8 mouse cellular contexts compared by ENCODE assay signal in genomic region chr15:79042721-79043491, GRCm38 (mm10). TPM values are rescaled to one million over a fixed set of nuclear protein-coding genes. Genes with fewer than 3 reads are reported as not detected.
DNase-seq lines count a peak whose midpoint lies in the region; ATAC-seq and TF ChIP-seq lines count a peak whose summit lies in the region.

No protein-coding gene starts in this region.

- no peak for TF ChIP-seq CTCF in gastrocnemius, adult 2 months (IDR thresholded peaks at IDR 0.05)
- TF ChIP-seq CTCF in liver, postnatal 0 days (IDR thresholded peaks at IDR 0.05; ENCODE audit: low read depth) = 0 out of 2 replicates have a peak, but pooled peaks have one; percentile 6

- peak overlapping the region; percentile 77 for H3K4me3 ChIP-seq in gastrocnemius, adult 2 months
- peak overlapping the region; percentile 58 for H3K4me3 ChIP-seq in hindbrain, embryonic 16.5 days (ENCODE audit: low read length)
- H3K4me3 ChIP-seq in liver, postnatal 0 days (ENCODE audit: low read depth, low read length) = peak overlapping the region; percentile 50
- H3K4me3 ChIP-seq in stomach, embryonic 15.5 days (replicated peaks) = peak overlapping the region; percentile 55

- no peaks in the 10 kb centered on the region for H3K36me3 ChIP-seq in hindbrain, embryonic 16.5 days (ENCODE audit: control insufficient read depth, insufficient read depth, low read length)
- H3K36me3 ChIP-seq in liver, postnatal 0 days (replicated peaks; ENCODE audit: insufficient read depth, low read length) = no peaks in the 10 kb centered on the region
- no peaks in the 10 kb centered on the region for H3K36me3 ChIP-seq in stomach, embryonic 15.5 days

- H3K27me3 ChIP-seq in hindbrain, embryonic 16.5 days (replicated peaks; ENCODE audit: control insufficient read depth, insufficient read depth, low read length) = peaks cover 10% of the 10 kb centered on the region
- H3K27me3 ChIP-seq in liver, postnatal 0 days (ENCODE audit: insufficient read depth, low read length) = peaks cover 33% of the 10 kb centered on the region
- H3K27me3 ChIP-seq in stomach, embryonic 15.5 days (replicated peaks) = peaks cover 34% of the 10 kb centered on the region

- peak overlapping the region; percentile 70 for H3K9ac ChIP-seq in hindbrain, embryonic 16.5 days (ENCODE audit: low read depth, low read length)
- 0 out of 2 replicates have a peak overlapping the region, but pooled peaks have one; percentile 3 for H3K9ac ChIP-seq in liver, postnatal 0 days (replicated peaks)
- H3K9ac ChIP-seq in stomach, embryonic 15.5 days = peak overlapping the region; percentile 26

- under 1% methylated on average over 99 of the region's 105 CpGs for WGBS in hindbrain, embryonic 16.5 days
- WGBS in liver, postnatal 0 days (ENCODE audit: insufficient replicate concordance) = 2% methylated on average over 66 of the region's 105 CpGs
- WGBS in stomach, embryonic 15.5 days = under 1% methylated on average over 103 of the region's 105 CpGs

- intact Hi-C loops in gastrocnemius, adult 2 months (cut with DNase I) = no loop called here

- H3K4me2 ChIP-seq in hindbrain, embryonic 16.5 days (ENCODE audit: low read length) = peak overlapping the region; percentile 79
- peak overlapping the region; percentile 84 for H3K4me2 ChIP-seq in liver, postnatal 0 days (ENCODE audit: low read depth, low read length)
- peak overlapping the region; percentile 99 for H3K4me2 ChIP-seq in stomach, embryonic 15.5 days

- no peaks in the 10 kb centered on the region for H3K9me3 ChIP-seq in hindbrain, embryonic 16.5 days (ENCODE audit: control insufficient read depth, low read length)
- H3K9me3 ChIP-seq in liver, postnatal 0 days (ENCODE audit: low read length) = no peaks in the 10 kb centered on the region
- no peaks in the 10 kb centered on the region for H3K9me3 ChIP-seq in stomach, embryonic 15.5 days

- peak; percentile 71 for ATAC-seq in hindbrain, embryonic 16.5 days
- ATAC-seq in liver, postnatal 0 days = no peak
- ATAC-seq in stomach, embryonic 15.5 days (ENCODE audit: insufficient read depth, low FRiP score, low read depth) = no peak

- peak; percentile 39 for DNase-seq in gastrocnemius, adult 2 months
- no peak for DNase-seq in gastrocnemius, adult 18-20 months (ENCODE audit: low spot score)
- peak; percentile 29 for DNase-seq in thymus, postnatal 0 days (ENCODE audit: low spot score)
- DNase-seq in thymus, adult 18-20 months = no peak
- peak; percentile 40 for DNase-seq in liver, postnatal 0 days
- DNase-seq in ovary, adult 18-20 months (ENCODE audit: low spot score) = no peak

- peak overlapping the region; percentile 35 for H3K27ac ChIP-seq in gastrocnemius, adult 2 months
- H3K27ac ChIP-seq in hindbrain, embryonic 16.5 days (ENCODE audit: low read depth, low read length) = peak overlapping the region; percentile 26; the same call in 1 of the 2 replicates
- no peak overlapping the region for H3K27ac ChIP-seq in liver, postnatal 0 days (ENCODE audit: low read depth)
- no peak overlapping the region; the same call in 1 of the 2 replicates for H3K27ac ChIP-seq in stomach, embryonic 15.5 days

- TF ChIP-seq EP300 in liver, postnatal 0 days (IDR thresholded peaks at IDR 0.05; ENCODE audit: low read depth) = no peak

- H3K4me1 ChIP-seq in hindbrain, embryonic 16.5 days (ENCODE audit: control insufficient read depth, insufficient read depth, low read depth, low read length) = peaks cover 8% of the 10 kb centered on the region
- H3K4me1 ChIP-seq in liver, postnatal 0 days (ENCODE audit: insufficient read depth) = peaks cover 34% of the 10 kb centered on the region
- H3K4me1 ChIP-seq in stomach, embryonic 15.5 days = peaks cover 41% of the 10 kb centered on the region

RNA-seq across cellular contexts. Expression of gene Galr3, which starts 1.2 kb away (rescaled TPM):
- not detected for total RNA-seq in gastrocnemius, adult 2 months (2021)
- total RNA-seq in gastrocnemius, adult 18-20 months (2021) = not detected
- 0.14 and 0.21 TPM in 2 replicates for polyA plus RNA-seq in thymus, postnatal 0 days (2015; fragmentation: Nextera tagmentation; extraction: Ambion mirVana)
- polyA plus RNA-seq in hindbrain, embryonic 16.5 days (2015; fragmentation: Nextera tagmentation; extraction: Ambion mirVana) = 0.14 TPM in 1 of 2 replicates, not detected in the other
- polyA plus RNA-seq in liver, postnatal 0 days (2015; fragmentation: Nextera tagmentation; extraction: Ambion mirVana) = 0.08 and 0.16 TPM in 2 replicates
- 0.68 and 0.89 TPM in 2 replicates for polyA plus RNA-seq in stomach, embryonic 15.5 days (2015; fragmentation: Nextera tagmentation; extraction: Ambion mirVana)

RNA-seq across cellular contexts. Expression of gene H1f0, which starts 14.7 kb away (rescaled TPM):
- 10 to 100 TPM; 71.8 to 76.8 TPM for total RNA-seq in gastrocnemius, adult 2 months (2021)
- total RNA-seq in gastrocnemius, adult 18-20 months (2021) = 10 to 100 TPM; 74.4 to 86.9 TPM
- polyA plus RNA-seq in thymus, postnatal 0 days (2015; fragmentation: Nextera tagmentation; extraction: Ambion mirVana) = 303 and 311 TPM in 2 replicates
- polyA plus RNA-seq in hindbrain, embryonic 16.5 days (2015; fragmentation: Nextera tagmentation; extraction: Ambion mirVana) = 200 and 206 TPM in 2 replicates
- polyA plus RNA-seq in liver, postnatal 0 days (2015; fragmentation: Nextera tagmentation; extraction: Ambion mirVana) = 125 and 140 TPM in 2 replicates
- polyA plus RNA-seq in stomach, embryonic 15.5 days (2015; fragmentation: Nextera tagmentation; extraction: Ambion mirVana) = 546 and 587 TPM in 2 replicates

RNA-seq across cellular contexts. Expression of gene Ankrd54, which starts 19.8 kb away (rescaled TPM):
- total RNA-seq in gastrocnemius, adult 2 months (2021) = 1 to 10 TPM; 4.5 to 5.1 TPM
- total RNA-seq in gastrocnemius, adult 18-20 months (2021) = 1 to 10 TPM; 4.1 to 4.5 TPM
- polyA plus RNA-seq in thymus, postnatal 0 days (2015; fragmentation: Nextera tagmentation; extraction: Ambion mirVana) = 60.0 and 62.6 TPM in 2 replicates
- 50.0 and 54.0 TPM in 2 replicates for polyA plus RNA-seq in hindbrain, embryonic 16.5 days (2015; fragmentation: Nextera tagmentation; extraction: Ambion mirVana)
- polyA plus RNA-seq in liver, postnatal 0 days (2015; fragmentation: Nextera tagmentation; extraction: Ambion mirVana) = 21.3 and 22.5 TPM in 2 replicates
- 49.7 and 51.8 TPM in 2 replicates for polyA plus RNA-seq in stomach, embryonic 15.5 days (2015; fragmentation: Nextera tagmentation; extraction: Ambion mirVana)

RNA-seq across cellular contexts. Expression of gene Eif3l, which starts 32.1 kb away (rescaled TPM):
- 10 to 100 TPM; 53.6 to 54.0 TPM for total RNA-seq in gastrocnemius, adult 2 months (2021)
- total RNA-seq in gastrocnemius, adult 18-20 months (2021) = 10 to 100 TPM; 52.6 to 54.1 TPM
- polyA plus RNA-seq in thymus, postnatal 0 days (2015; fragmentation: Nextera tagmentation; extraction: Ambion mirVana) = 200 and 212 TPM in 2 replicates
- 174 and 177 TPM in 2 replicates for polyA plus RNA-seq in hindbrain, embryonic 16.5 days (2015; fragmentation: Nextera tagmentation; extraction: Ambion mirVana)
- 70.9 and 76.4 TPM in 2 replicates for polyA plus RNA-seq in liver, postnatal 0 days (2015; fragmentation: Nextera tagmentation; extraction: Ambion mirVana)
- polyA plus RNA-seq in stomach, embryonic 15.5 days (2015; fragmentation: Nextera tagmentation; extraction: Ambion mirVana) = 200 and 222 TPM in 2 replicates

Comparison
In these comparisons a context has a peak if more than half of its experiments do, and no peak if none do; other contexts are left out.
1. DNase-seq: peak in gastrocnemius, adult 2 months (single experiment), thymus, postnatal 0 days (single experiment) and liver, postnatal 0 days (single experiment); none in gastrocnemius, adult 18-20 months (single experiment), thymus, adult 18-20 months (0 of 2) and ovary, adult 18-20 months (single experiment).
2. H3K27ac ChIP-seq: peak in gastrocnemius, adult 2 months (single experiment) and hindbrain, embryonic 16.5 days (single experiment); none in liver, postnatal 0 days (single experiment) and stomach, embryonic 15.5 days (single experiment).
3. H3K9ac ChIP-seq: peak in every context shown above with its lines; median percentile 70 in hindbrain, embryonic 16.5 days; 26 in stomach, embryonic 15.5 days; 3 in liver, postnatal 0 days.
4. Peak in every context shown above with its lines, with median percentiles within 50 percentile points of each other: H3K4me3 ChIP-seq and H3K4me2 ChIP-seq.